Mouse (Mus musculus) thymus, adult 2 months (tissue): Measurements from ENCODE around the gene Cryba1.

Source experiments
- CTCF ChIP-seq: fragments of 200-500 bp; IDR thresholded peaks from 2 replicates; pipeline ENCODE4 v1.5.1; 2012; ENCODE audit warnings: mild to moderate bottlenecking, control low read depth, low read length, moderate library complexity, borderline replicate concordance; ENCODE audit not compliant: control insufficient read depth, poor library complexity, insufficient read depth; ENCODE audit errors: extremely low read depth
- POLR2A ChIP-seq: fragments of 200-500 bp; IDR thresholded peaks from 2 replicates; pipeline ENCODE4 v1.6.1; 2012; ENCODE audit warnings: mild to moderate bottlenecking, low read length, control low read depth, moderate library complexity; ENCODE audit not compliant: control insufficient read depth, poor library complexity, insufficient read depth; ENCODE audit errors: extremely low read depth

DNA sequence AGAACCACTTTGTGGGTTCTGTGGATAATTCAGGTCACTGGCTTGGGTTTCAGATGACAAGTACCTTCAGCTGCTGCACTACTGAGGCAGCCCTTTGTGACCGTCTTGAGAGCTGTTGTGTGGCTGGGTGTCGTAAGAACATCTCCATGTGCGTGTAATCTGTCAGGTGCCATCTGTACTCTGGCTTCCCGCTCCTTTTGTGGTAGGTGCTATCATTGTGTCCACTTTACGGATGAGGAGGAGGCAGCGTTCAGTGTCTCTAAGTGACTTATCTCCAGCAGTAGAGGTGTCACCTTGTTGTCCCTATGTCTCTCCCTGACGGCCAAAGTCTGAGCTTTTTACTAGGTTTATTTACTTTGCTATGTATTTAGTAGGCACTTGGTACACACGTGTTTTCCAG is 45.3 kb upstream of the Cryba1 start:
- TF ChIP-seq POLR2A (no peak), CTCF (no peak)
